Mouse (Mus musculus) liver, adult (tissue): ENCODE results near the gene Kif9.

ENCODE experiments used
- GATA4 ChIP-seq: IDR thresholded peaks from 2 replicates; pipeline ENCODE4 v1.6.1; 2014; ENCODE audit warnings: mild to moderate bottlenecking, low read length; ENCODE audit not compliant: insufficient replicate concordance

Gene Kif9

DNA sequence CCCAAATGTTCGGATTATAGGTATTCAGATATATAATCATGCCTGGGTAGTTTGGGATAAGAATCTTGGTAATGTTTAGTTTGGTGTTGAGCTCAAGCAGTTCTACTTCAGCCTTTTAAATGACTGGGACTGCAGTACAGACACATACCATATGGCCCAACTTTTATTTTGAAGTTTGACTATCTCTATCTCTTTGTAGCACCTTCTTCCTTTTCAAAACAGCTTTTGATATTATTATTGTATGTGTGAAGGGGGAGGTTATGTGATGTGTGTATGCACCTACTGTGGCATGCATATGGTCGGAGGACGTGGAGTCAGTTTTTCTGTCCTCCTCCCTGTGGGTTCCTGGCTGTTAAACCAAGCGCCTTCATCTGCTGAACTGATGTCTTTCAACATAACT, 65.2 kb downstream of the Kif9 start:
- no peak for TF ChIP-seq GATA4

GRCm38 (mm10) chr9:110548261-110548660, 71.5 kb downstream of the Kif9 start:
- TF ChIP-seq GATA4: no peak

- TF ChIP-seq GATA4: no peak
Measured at GRCm38 (mm10) chr9:110568309-110568708, 91.6 kb downstream of the Kif9 start.
